Mouse (Mus musculus) lung, adult 18-20 months (tissue): ENCODE data around the gene Eef1akmt1.

Source experiments
- DNase-seq, 2 experiments: peaks; one replicate each; pipeline ENCODE4 v3.0.0; 2022; ENCODE audit warnings: mixed read lengths in 2 of 2

Gene Eef1akmt1

DNA sequence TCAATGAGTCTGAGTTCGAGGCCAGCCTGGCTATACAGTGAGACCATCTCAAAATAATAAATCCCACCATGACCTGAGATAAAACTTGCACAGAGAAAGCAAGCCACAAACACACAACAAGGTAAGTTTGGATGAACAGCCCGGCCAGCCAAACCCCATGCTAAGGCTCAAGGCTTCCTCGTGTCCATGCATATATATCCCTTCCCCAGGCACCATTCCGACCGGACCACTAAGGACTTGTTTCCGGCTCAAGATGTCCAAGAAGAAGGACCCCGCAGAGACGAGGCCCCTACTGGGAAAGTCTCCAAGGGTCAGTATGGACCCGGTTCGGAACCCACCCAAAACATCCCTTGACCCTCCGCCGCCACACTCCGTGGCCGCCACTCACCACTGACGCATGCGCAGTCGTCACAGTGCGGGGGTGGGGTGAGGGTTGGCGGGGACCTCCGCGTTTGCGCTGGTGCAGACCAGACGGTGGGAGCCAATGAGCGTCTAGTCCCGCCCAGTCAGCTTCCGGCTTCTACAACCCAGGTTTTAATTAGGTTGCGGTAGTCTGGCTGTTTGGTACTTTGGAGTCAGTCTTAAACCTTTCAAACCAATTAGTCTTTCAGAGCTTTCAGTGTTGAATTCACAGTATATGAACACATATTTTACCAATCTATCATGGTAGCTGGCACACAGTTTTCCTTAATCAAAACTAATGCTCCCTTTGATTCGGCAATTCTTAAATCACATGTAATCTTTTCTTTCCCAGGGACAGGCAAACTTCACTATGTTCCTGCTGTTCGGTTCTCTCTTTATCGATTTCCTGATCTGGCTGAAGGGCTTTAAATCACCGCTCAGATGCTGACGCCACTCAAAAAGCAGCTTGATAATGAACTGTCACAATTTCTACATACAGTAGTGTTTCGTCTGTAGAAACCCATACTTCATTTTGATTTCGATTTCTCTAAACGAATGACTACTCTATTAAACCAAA lies at the start of gene Eef1akmt1:
TSS of gene Eef1akmt1 (minus strand) at position 458 of the 979 bp plus-strand sequence.
- DNase-seq: peak; percentile 95 to 97

DNA sequence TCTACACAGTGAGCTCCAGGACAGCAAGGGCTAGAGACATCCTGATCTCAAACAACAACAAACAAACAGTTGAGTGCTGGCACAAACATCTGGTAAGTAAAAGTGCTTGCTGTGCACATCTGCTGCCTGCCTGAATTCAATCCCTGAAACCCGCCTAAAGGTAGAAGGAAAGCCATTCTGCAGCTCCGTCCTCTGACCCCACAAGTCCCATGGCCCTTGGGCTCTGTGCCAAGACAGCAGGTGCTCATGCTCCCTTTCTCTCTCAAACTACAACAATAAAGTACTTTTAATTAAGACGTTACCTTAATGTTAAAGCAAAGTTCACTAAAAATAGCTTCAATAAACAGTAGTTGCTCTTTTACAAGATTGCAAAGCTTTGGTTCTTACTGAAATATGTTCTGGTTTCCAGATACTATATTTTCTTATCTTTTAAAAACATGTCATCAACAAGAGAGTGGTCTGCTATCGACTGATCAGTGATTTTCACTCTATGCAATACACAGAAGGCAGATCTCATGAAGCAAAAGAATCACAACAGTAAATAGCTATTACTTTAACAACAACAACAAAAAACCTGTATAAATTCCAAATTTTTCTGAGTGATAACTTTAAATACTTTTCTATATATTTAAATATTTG lies 49.3 kb upstream of the Eef1akmt1 start:
- no peak for DNase-seq

DNA sequence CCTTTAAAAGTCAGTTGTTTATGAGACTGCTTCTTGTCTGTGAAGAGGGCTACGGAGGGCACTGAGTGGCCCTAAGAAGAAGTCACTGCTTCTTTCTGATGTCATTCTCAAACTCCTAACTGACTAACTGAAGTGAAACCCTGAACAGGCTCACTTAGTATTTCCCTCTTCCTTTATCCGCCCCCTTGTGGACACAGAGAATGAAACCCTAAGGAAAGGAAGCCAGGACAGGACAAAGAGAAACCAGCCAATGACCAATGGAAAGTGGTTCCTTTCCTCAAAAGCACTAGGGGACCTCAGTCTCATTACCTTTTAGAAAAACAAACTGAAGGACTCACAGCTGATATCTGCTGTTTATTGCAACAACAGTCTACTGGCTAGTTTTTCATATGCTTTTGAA lies 48.1 kb upstream of the Eef1akmt1 start:
- peak; percentile 14 to 64 for DNase-seq

DNA sequence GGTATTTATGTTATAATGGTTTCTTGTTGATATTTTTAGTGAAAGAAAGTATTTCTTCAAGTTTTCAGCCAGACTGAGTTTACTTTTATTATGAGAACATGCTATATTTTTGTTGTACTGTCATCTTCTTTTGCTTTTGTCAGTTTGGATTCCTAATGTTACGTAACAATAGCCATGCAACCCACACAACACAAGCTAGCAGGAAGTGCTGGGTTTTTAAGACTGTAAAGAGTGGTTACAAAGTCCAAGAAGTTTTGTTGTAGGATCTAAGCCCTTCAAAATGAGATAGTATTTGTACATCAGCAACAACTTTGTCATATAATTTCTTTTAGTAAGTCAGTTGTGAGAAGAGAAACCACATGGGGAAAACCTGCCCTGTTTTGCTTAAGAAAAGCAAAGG lies 46.3 kb upstream of the Eef1akmt1 start:
- DNase-seq: no peak

DNA sequence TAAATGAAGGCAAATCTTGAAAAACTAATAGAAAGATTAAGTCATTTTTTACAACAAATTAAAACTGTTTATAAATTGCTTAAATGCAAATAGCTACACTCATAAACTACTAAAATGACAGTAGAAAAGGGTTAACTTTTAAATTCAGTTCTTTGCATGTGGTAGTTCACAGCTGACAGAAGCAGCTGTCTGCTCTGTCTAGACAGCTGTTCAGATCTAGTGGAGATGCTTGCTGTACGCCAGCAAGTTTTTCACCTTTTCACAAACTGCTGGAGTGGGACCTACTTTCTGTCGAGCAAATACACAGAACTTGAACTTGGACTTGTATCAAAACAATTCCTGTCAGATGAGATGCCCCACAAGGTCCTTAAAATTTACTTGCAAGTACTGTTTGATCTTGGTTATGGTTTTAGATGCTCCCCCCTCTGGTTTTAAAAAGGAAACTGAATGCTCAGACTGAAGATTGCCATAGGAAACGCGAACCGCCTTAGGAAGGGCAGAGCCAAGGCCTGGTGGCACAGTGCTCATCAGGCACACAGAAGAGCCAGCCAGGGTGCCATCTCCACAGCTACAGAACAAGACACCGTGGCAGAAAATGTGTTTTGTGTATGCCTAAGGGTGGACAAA lies 45.0 kb upstream of the Eef1akmt1 start:
- no peak for DNase-seq

DNA sequence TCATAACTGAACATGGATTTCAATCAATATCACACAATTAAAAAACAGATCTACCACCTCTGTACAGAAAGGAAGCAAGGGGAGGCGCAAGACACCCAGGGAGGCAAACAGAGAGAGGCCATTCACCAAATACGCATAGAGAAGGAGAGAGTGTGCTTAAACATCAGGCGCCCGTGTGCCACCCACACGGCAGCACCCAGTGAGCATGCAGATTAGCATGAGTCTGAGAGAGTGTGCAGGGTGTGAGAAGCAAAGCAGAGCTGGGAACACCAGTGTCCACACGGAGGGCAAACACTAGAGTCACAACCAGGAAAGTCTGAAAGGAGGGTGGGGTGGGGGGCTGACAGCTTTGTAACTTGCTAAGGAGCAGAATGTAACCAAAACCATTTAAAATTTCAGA lies 44.4 kb upstream of the Eef1akmt1 start:
- DNase-seq: no peak

DNA sequence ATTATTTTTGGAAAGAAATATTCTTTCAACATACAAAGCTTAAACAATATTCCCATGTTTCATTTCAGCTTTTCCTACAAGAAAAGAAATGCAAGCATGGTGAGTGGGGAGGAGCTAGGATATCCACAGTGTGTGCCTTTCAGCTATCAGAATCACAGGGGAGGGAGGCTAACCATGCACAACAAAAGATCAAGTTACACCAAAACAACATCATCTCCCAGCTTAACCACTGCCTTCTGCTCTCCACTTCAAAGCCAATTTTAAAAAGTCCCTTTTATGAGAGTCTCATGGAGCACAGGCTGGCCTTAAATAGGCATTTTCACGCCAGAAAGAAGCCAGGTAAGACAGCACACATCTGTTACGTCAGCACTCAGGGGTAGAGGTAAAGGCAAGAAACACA lies 39.6 kb upstream of the Eef1akmt1 start:
- no peak for DNase-seq

DNA sequence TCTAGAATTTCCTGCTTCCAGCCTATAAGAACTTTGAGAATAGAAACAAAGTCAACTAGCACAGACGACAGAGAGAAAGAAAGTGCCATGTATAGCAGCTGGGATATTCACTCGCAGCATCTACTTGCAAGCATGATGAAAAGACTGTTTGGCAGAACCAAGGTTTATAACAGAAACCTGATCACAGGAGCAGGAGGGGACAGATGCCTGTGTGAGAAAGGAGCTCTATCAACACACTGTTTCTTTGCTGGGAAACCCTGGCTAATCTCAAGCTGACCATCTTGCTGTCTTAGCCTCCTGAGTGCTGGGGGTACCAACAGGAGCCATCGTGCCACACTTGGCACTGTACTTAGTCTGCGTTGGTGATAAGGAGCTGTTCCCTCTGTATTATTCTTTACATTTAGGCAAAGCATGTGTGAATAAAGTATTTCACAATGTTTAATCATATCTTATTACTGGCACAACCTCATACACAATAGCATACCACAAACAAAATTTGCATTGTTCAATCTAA lies 38.5 kb upstream of the Eef1akmt1 start:
- DNase-seq: no peak

DNA sequence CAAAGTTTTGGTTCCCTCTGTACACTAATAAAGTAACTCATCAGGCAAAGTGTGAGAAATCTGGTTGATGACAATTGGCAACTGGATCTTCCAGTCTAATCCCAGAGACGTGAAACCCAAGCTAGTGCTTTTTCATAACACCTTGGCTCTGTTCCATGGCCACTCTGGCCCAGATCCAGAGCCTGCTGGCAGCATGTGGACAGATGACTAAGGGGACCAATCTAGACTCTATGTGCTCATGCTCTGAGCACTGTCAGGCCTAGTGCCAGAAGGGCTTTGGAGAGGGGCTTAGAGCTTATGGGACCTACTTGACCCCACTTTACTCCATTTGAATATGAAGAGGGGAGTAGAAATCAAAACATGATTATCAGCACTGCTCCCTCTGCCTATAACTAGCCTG lies 36.1 kb upstream of the Eef1akmt1 start:
- DNase-seq: peak; percentile 95 to 97

DNA sequence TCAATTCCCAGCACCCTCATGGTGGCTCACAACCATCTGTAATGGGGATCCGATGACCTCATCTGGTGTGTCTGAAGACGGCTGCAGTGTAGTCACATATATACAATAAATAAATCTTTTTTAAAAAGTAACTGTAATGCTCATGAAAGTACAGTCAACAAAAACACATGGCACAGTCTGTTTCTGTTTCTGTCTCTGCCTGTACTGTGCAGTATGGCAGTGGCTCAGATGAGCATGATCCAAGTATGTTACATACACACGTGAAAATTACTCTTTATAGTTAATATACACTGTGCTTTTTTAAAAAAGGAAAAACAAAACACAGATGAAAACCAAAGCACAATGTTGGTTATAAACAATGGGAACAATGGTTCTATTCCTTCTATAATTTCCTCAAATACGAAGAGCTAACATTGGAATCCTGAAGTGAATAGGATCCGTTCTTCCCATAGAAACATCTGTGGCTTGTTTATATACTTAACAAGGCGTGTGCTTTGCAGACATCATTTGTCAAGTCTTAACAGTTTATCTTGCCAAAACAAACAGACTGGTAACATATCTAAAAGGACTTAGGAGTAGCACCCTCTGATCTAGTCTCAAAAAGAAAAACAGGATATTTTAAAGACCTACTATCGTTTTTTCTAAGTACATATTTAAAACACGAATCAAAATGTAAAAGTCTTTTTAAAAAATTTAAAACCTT lies 35.4 kb upstream of the Eef1akmt1 start:
- no peak for DNase-seq

DNA sequence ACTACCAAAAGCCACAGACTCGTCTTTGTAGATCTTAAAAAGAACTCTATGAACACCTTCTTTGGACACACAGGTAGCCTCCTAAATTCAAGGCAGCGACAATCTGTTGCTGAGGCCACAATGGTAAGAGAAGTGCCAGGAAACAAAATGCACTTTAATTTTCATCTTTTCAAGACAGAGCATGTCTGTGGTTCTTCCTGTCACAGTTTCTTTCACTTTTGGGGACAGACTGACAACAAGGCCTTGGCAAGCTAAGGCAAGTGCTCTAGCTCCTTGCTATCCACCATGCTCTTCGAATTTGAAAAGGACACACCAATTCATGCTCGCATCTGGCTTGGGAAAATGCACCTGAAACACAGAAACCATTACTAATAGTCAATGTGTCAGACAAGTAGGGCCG lies 21.9 kb upstream of the Eef1akmt1 start:
- no peak for DNase-seq

DNA sequence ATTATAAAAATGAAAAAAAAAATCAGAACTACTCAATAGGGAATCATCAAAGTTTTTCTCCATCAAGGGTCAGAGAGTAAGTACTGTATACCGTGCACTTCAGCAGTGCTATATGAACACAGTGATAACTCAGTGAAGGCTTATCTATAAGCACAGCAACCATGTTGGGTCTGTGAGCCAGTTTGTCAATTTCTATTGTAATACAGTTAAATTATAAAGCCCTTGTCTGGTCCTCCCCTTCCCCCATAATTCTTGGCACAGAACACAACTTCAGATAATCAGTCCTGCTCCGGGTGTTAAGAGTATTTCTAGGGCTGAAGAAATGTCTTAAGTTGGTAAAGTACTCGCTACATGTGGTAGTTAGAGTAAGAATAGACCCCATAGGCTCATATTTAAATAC lies 20.4 kb upstream of the Eef1akmt1 start:
- DNase-seq: no peak

DNA sequence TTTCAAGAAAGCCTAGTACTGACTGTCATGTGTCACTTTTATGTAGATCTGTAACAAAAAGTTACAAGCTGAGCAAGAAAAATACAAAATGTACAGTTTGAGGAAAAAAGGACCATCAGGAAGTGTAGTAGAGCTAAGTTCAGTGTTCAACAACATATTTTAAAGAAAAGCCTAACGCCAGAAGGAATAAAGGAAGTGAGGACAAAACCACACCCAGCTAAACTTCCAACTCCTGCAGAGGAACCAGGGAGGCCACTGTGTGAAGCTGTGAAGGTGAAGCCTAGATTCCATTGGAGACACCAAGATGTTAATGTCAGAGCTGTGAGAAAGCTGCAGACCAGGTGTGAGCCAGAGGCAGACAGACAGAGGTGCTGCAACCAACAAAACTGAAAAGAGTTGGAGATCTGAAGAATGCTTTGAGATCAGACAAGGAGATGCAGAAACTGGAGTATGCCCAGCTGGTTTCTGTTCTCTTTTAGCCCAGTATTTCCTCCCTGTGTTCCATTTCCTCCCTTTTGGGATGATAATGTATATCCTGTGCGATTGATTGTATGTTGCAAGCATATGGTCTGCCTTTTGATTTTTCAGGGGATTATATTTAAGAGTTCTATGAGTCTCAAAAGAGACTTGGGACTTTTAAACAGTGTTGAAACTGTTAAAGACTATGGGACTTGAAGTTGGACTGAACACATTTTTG lies 5.1 kb upstream of the Eef1akmt1 start:
- no peak for DNase-seq

DNA sequence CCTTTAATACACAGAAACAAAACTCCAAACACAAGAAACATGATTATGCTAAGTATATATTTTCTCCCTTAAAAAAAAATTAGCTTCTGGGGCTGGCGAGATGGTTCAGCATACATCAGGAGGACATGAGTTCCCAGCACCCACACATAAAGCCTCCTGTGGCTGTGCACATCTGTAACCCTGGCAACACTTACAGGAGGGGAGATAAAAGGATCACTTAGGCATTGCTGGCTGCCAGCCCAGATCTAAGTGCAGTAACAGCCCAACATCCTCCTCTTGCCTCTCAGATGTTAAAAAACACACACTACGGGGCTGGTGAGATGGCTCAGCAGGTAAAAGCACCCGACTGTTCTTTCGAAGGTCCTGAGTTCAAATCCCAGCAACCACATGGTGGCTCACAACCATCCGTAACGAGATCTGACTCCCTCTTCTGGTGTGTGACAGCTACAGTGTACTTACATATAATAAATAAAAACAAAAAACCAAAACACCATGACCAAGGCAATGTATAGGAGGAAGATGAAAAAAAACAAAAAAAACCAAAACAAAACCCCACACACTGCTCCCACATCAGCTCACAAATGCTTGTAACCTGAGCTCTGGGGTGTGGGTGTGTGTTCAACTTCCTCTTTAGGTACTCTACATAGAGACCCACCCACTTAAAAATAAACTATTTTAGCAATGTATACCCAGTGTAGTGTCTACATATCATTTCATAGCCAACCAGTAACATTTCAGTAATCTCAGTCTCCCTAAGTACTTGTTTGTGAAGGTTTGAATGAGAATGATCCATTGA lies 3.6 kb upstream of the Eef1akmt1 start:
- no peak for DNase-seq

DNA sequence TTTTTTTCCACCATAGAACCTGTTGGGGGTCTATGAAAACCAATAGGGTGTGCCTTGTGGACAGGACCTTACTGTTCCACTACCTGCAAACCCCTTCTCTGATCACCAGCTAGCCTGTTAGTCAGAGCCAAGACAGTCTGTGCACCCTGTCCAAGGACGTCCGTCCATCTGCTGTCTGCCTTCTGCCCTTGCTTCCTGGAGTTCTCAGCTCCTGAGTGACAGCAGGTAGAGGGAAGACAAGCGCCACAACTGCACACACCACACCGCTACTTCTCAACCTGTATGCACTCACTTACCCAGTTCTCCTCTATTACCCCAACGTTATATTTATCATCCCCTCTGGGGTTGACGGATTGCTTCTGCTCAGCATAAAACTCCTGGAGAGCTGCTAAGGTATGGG lies 5.8 kb downstream of the Eef1akmt1 start:
- no peak for DNase-seq

DNA sequence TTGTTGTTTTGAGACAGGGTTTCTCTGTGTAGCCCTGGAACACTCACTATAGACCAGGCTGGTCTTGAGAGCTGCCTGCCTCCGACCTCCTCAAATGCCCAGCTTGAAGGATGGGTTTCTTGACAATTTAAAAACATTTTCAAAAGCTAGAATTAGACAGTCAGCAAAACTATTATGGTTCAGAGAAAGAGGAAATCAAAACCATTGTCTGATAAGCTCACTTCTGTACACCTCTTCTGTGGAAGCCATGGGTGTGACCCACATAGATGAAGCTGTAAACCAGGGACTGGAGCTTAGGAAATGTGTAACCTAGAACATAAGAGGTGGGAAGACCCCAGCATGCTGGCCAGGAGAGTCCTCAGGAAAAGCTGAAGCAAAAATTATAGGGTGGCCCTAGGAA lies 14.5 kb downstream of the Eef1akmt1 start:
- DNase-seq: no peak

DNA sequence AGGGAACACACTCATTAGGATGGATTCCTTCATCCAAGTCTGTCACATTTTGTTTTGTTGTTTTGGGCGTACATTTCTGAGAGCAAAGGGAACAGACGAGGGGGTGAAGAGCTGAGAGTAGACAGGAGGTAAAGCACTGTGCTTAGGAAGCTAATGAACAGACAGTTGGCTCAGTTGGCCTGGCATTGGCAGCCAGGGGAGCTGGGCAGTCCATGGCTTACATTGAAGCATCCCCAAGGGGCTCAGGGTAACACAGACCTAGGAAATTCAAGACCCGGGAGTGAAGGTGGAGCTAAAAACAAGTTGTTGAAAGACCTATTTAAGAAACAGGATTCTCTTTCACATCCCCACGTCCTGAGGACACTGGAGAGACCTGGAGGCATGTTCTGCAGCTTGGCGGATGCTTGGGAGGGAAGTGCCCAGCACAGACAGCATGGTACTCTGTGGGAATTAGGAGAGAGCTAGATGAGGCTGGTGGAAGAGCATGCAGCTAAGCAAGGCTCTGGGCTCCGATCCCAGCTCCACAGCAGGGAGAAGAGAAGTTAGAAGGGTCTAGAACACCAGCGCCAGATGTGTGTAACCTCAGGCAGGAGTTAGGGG lies 15.8 kb downstream of the Eef1akmt1 start:
- DNase-seq: no peak

DNA sequence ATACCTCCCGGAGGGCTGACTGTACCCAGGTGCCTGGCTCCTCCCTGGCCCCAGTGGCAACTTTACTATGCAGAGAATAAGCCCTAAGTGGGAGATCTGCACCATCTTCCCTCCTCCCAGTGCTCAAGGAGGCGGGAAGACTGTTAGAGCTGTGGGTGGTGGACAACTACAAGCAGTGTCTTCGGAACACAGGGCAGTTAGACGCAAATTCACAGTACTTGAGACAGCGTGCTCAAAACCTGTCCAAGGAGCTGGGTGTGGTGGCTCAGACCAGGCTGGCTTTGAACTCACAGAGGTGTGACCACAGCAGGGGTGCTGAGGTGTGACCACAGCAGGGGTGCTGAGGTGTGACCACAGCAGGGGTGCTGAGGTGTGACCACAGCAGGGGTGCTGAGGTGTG lies 17.0 kb downstream of the Eef1akmt1 start:
- no peak for DNase-seq

DNA sequence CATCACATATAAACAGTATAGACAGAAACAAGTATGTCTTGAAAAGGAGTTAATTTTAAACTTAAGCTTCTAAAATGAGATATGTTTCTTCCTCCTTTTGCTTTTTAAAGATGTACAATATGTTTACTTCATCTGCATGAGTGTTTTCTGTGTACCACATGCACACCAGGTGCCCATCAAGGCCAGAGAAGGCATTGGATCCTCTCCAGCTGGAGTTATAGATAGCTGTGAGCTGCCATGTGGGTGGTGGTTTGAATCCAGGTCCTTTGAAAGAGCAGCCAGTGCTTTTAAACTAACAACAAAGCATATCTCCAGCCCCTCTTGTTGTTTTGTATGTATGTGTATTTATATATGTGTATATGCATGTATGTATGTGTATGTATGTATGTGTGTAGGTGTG lies 18.5 kb downstream of the Eef1akmt1 start:
- DNase-seq: no peak

DNA sequence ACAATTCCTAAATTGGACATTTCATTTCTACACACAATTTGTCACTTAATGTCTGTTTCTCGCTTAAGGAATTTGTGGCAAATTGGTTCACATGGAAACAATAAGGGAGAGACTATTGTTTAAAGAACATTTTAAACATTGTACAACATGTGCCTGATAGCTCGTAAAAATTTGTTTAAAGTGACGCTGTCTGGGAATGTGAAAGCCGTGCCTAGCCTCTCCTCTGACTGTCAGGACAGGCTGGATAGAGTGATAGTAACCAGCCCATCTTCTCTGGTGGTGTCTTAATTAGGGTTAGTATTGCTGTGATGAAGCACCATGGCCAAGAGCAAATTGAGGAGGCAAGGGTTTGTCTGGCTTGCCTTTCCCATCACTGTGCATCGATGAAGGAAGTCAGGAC lies 24.4 kb downstream of the Eef1akmt1 start:
- DNase-seq: no peak

DNA sequence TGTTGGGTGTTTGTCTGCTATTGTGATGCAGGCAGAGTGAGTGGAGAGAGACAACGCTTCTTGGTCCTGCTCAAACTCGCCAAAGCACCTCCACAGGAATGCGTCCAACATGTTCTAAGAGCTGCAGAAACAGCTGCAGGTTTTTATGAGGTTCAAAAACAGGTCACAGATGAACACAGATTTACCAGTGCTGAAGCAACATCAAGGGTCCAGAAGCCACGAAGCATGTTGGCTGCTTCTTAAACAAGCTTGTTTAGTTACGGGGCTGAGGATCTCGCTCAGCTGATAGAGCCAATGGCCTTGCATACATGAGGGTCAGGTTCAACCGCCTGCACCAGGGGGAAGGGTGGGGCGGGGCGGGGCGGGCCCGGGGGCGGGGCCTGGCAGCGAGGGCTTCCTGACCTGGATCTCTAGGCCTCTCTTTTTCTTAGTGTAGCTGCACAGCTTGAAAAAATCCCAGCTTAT lies 24.8 kb downstream of the Eef1akmt1 start:
- DNase-seq: no peak
